Mouse (Mus musculus) bone marrow macrophage, adult 2 months (primary cell): ENCODE data around the gene Msl2.

ENCODE experiments used
- CTCF ChIP-seq: IDR thresholded peaks from 2 replicates; pipeline ENCODE4 v1.5.1; 2012; ENCODE audit warnings: low read depth, mild to moderate bottlenecking, low read length, moderate library complexity
- POLR2A ChIP-seq: IDR thresholded peaks from 2 replicates; pipeline ENCODE4 v1.6.1; 2012; ENCODE audit warnings: mild to moderate bottlenecking, low read depth, low read length, borderline replicate concordance

GRCm38 (mm10) chr9:101100163-101100562 lies 26.3 kb downstream of the Msl2 start:
- TF ChIP-seq CTCF (no peak), POLR2A (no peak)
